Mouse (Mus musculus) small intestine, adult 10 weeks (tissue): ENCODE measurements around the gene Ppp1cc. TPM values are rescaled to one million over a fixed set of nuclear protein-coding genes. Genes with fewer than 3 reads are reported as not detected.

Experiments used
- polyA plus RNA-seq: library from polyadenylated mRNA; stranded (reverse); fragments of 350-450 nt; fragmentation: Illumina TruSeq; extraction: RNeasy Lipid Tissue Mini Kit (QIAGEN cat#74804); gene quantifications from one replicate; pipeline ENCODE4 v1.2.3, GENCODE M21; 2014; ENCODE audit warnings: low replicate concordance

Gene Ppp1cc
- polyA plus RNA-seq = 455 TPM

GRCm38 (mm10) chr5:122157827-122158381 lies at the start of gene Ppp1cc:
Gene Ppp1cc (plus strand): TSS chr5:122158278.

DNA sequence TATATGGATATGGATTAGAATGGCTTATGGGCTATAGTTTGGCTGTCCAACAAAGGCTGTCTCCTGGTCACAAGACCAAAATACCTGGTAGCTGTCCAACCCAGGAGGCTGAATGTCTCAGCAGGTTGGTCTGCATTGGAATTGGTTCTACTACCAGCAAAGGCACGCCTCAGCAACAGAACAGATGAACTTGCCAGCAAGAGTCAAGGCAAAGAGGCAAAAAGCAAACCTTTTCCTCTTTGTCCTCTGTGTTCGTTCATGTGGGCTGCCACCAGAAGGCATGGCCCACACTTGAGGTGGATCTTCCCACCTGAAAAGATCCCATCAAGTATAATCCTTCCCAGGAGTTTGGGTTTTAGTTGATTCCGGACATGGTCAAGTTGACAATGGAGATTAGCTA lies 17.4 kb upstream of the Ppp1cc start, which contains the start of gene Ccdc63:
Gene Ccdc63, minus strand, starts transcription at position 101 of the 400 bp plus-strand sequence.

GRCm38 (mm10) chr5:122206475-122206874 lies 48.4 kb downstream of the Ppp1cc start, which contains the start of gene Hvcn1:
Gene Hvcn1 (plus strand): TSS chr5:122206804.

Other genes starting within 250 kb of the Ppp1cc start
- 0.19 TPM for gene Cux2, start 108.2 kb upstream of the Ppp1cc start, polyA plus RNA-seq
- not detected for gene Myl2, start 57.3 kb upstream of the Ppp1cc start, polyA plus RNA-seq
- gene Ccdc63, start 17.5 kb upstream of the Ppp1cc start, polyA plus RNA-seq = not detected
- gene Hvcn1, start 48.5 kb downstream of the Ppp1cc start, polyA plus RNA-seq = 0.37 TPM
- gene Tctn1, start 106.2 kb downstream of the Ppp1cc start, polyA plus RNA-seq = 1.0 TPM
- 41.8 TPM for gene Pptc7, start 126.1 kb downstream of the Ppp1cc start, polyA plus RNA-seq
- gene Rad9b, start 196.0 kb downstream of the Ppp1cc start, polyA plus RNA-seq = 3.9 TPM
- 147 TPM for gene Vps29, start 196.1 kb downstream of the Ppp1cc start, polyA plus RNA-seq
- gene Gpn3, start 213.6 kb downstream of the Ppp1cc start, polyA plus RNA-seq = 23.1 TPM
- 1.4 TPM for gene Fam216a, start 214.1 kb downstream of the Ppp1cc start, polyA plus RNA-seq
- gene Arpc3, start 233.6 kb downstream of the Ppp1cc start, polyA plus RNA-seq = 217 TPM